Mouse (Mus musculus) retina, postnatal 1 day (tissue): Measurements from ENCODE around the gene Cd81.

Experiments used
- DNase-seq: peaks from one replicate; pipeline ENCODE4 v3.0.0-alpha.2; 2012

Gene Cd81

DNA sequence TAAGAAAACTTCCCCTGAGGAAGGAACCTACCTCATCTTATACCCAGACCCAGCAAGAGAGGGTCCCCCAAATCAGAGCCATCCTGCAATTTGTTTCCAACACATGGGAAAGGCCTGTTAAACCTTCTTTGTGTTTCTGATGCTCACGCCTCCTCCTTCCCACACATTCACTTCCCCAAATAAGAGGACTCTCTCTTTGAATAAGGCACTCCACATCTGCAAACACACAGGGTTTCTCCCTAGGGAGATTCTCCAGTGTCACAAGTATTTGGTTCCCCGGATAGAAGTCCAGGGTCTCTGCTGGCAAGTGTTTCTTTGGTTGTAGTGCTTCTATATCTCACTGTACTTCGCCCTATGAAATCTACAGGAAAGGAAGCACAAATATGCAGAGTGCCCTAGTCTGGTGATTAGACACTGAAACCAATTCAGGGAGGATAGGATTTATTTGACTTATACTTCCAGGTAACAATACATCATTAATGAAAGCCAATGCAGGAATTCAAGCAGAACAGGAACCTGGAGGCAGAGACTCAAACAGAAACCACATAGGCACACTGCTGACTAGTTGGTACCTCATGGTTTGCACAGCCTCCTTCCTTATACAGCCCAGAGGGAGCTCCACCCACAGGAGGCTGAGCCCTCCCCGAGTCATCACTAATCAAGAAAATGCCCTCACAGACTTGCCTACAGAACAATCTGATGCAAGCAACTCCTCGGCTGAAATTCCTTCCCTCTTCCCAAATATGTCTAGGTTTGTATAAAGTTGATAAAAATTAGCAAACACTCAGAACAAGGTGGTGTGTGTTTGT, 31.0 kb upstream of the Cd81 start:
- DNase-seq: no peak

DNA sequence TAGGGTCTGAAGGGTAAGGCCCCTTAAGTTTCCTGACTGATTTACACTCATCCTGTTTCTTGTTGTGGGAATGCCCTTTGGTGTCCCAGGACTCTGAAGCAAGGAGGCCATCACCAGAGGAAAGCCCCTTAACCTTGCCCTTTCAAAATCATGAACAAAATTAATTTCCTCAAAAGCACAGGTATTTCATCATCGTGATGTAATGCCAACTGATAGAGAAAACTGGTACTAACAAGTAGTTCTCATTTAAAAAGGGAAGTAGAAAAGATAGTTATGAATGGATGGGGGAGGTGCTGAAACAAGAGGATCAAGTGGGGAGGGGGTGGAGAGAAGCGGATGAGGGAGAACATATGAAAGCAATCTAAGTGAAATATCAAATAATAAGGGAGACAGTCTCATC, 29.0 kb upstream of the Cd81 start:
- DNase-seq: no peak

GRCm38 (mm10) chr7:143024293-143024692, 28.2 kb upstream of the Cd81 start:
- DNase-seq: no peak

GRCm38 (mm10) chr7:143025496-143025895, 27.0 kb upstream of the Cd81 start:
- DNase-seq: no peak

DNA sequence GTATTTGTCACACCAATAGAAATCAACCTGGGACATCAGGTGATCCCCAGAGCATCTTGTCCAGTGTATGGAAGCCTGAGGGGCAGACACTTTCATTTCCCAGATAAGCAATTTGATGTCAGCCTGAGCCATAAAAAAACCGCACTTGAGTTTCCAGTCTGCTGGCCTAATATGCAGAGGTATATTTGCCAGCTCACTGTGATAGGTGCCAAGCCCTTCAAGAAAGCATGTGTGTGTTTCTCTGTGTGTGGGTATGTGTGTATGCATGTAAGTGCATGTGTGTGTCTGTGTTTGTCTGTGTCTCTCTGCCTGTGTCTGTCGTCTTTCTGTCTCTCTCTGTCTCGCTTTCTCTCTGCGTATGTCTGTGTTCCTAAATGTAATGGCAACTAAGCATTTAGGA, 25.3 kb upstream of the Cd81 start:
- DNase-seq: no peak

DNA sequence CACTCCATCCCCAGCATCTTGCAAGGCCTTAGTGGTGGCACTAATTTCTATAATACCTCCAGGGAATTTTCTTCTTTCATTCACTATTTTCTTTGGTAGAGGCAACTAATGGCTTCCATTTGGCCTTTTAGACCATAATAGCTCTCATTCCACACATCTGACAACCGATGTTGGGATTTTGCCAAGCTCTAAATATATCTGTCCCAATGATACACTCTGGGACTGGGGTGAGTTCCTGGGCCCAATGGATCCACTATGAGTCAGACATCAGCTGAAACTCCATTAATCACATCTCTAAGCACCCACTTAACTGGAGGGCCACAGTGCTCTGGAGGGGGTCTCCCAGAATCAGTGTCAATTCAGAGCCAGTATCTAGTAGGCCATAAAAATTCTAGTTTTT, 20.7 kb upstream of the Cd81 start:
- DNase-seq: no peak

DNA sequence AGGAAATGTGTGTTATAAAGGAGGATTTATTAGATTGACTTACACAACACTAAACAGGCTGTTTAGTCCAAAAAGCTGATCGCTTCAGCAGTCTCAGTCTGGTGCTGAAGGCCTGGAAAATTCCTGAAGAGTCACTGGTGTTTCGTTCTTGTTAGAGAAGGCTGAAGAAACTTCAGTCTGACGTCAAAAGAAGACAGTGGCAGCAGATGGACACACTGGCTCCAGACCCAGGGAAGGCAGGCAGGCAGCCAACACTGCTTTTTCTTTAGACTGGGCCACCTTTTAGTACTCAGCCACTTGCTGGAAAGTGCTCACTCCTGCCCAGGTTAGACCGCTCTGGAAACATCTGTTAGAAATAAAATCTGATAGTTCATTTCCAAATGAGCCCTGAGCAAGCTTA, 19.0 kb upstream of the Cd81 start:
- no peak for DNase-seq

DNA sequence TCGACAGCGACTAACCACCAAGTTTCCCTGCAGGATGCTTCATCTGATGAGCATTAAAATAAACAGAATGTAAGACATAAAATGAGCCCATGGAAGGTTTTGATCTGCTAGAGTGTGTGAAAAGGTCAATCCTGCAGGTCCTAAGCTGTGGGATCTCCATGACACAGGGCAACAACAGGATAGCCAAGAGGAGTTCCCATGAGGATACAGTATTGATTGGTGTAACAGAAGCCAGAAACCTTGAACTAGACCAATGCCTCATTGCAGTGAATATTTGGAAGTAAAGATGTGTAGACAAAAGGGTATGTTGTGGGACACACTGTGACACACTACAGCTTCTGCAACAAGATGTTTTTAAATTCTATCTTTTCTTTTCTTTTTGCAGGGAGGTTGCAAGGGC, 18.4 kb upstream of the Cd81 start:
- no peak for DNase-seq

DNA sequence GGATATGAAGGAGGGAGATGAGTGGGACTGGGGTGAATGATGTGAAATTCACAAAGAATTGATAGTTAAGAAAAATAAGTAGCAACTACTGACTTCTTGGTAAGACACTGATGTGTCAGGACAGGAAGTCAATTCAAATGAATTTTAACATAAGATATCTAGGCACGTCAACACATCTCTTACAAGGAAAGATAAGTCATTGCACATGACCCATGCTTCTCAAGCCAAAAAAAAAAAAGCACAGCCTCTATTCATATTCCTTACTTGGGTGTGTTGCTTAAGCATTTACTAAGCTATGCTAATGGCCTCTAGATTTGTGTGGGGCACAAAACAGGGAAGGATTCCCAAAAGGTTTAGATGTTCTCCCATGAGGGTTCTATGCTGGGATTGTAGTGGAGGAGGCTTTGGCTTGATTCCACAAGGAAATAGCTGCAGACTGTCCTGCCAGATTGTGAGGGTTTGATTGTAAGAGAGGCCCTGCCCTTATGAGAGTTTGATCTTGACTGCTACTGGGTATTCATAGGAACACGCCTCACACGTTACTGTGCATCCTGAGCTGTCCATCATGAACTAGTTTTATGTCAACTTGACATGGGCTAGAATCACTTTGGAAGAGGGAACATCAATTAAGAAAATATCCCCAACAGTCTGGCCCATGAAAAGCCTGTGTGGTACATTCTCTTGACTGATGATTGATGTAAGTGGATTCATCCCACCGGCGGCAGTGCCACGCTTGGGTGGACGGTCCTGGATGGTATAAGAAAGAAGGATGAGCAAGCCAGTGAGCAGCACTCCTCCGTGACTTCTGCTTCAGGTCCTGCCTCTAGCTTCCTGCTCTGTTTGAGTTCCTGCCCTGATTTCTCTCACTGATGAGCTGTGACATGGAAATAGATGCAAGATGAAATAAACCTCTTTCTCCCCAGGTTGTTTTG, 17.8 kb upstream of the Cd81 start:
- no peak for DNase-seq

GRCm38 (mm10) chr7:143036787-143037186, 15.8 kb upstream of the Cd81 start:
- DNase-seq: no peak

- DNase-seq: no peak
Measured at GRCm38 (mm10) chr7:143037306-143037705, 15.2 kb upstream of the Cd81 start.

- DNase-seq: no peak
Measured at GRCm38 (mm10) chr7:143038174-143038931, 14.2 kb upstream of the Cd81 start.

- DNase-seq: no peak
Measured at GRCm38 (mm10) chr7:143040561-143040960, 12.0 kb upstream of the Cd81 start.

GRCm38 (mm10) chr7:143041138-143041822, 11.3 kb upstream of the Cd81 start:
- no peak for DNase-seq

- no peak for DNase-seq
Measured at GRCm38 (mm10) chr7:143042089-143042488, 10.4 kb upstream of the Cd81 start.

- DNase-seq: no peak
Measured at GRCm38 (mm10) chr7:143042897-143043300, 9.6 kb upstream of the Cd81 start.

GRCm38 (mm10) chr7:143044049-143044825, 8.3 kb upstream of the Cd81 start:
- DNase-seq: no peak

DNA sequence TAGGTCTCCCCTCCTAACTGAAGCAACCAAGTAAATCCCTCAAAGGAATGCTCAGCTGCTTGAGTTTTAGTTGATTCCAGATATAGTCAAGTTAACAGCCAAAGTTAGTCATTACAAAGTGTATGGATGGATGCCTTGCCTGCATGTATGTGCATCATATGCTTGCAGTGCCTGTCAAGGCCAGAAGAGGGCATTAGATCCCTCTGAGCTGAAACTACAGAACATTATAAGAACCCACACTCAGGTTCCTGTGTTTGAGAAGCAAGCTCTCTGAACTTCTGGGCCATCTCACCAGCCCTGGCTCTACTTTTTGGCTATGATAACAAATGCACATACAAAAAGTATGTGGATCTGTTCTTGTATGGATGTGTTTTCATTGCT, 7.7 kb upstream of the Cd81 start:
- no peak for DNase-seq

DNA sequence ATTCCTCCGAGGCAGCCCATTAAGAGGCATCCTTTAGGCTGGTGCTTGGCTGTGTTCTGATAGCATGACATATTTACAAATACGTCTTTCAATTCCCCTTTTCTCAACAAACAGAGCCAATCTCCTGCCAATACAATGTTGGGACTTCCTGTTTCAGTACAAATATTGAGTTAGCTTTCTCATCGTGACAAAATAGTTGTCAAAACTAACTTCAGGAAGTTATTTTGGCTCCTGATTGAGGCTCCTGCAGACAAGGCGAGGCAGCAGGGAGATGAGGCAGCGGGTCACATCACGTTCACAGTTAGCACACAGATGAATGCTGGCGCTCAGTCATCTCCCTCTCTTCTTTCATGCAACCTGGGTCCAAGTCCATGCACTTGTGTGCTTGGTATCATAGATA, 6.2 kb upstream of the Cd81 start:
- DNase-seq: no peak

DNA sequence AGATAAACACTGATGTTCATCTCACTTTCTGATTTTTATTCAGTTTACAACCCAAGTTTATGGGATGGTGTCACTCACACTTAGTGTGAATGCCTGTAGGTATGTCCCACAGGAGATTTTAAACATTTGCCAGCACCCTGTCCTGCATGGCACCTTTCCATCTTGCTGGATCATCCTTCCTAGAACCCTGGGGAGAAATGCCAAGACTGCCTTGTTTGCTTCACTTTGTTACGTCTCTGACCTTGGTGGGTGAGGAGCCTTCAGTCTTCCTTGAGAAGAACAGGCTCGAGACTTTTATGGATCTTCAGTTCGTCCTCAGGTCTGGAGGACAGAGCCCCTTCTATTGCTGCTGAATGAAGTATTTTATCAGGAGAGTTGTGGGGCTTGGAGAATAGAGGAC, 3.2 kb upstream of the Cd81 start:
- DNase-seq: no peak

DNA sequence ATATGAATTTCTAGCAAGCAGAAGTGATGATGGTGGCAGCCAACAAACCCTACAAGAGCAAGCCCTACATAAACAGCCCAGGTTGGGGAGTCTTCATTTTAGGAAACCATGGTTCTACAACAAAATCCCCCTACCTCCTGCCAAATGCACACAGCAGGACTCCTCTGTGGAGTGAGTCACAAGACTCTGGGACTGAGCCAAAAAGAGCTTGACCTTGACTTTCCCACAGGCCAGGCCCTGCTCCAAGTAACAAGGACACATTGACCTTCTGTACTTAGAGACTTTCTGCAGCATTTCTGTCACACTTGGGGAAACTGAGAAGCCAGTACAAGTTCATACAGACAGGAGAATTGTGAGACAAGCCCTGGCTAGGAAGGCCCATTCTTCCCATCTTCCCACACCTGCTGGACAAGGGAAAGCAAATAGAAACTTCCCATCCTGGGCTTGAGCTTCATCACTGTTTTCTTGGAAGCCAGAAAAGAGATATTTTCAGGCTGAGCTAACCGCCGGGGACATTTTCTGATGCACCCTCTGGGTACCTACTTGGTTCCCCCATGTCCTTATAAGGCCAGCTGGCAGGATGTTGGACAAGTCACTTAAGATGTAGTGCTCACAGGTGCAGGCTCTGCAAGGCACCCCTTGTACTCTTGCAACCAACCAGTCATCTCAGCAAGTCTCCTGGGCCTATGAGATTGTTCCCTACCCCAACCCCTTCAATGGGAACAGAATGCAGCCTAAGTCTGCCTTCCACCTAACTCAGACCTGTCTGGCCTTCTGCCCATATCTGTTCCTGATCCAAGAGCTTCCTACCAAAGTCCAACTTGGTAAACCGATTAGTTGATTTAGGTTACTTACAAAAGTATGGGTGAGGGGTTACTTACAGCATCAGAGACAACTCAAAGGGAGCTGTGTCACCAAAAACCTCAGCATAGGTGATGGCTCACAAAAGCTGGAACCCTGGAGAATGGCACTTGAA, 2.4 kb upstream of the Cd81 start:
- no peak for DNase-seq
